Mouse (Mus musculus): ENCODE measurements around the gene 4930563M21Rik. TPM values are rescaled to one million over a fixed set of nuclear protein-coding genes. Genes with fewer than 3 reads are reported as not detected.

Gene 4930563M21Rik
- not detected in 2 replicates for polyA plus RNA-seq (2012; rRNA removed; ENCODE audit: low replicate concordance)

GRCm38 (mm10) chr9:56010450-56010849 is at the start of gene 4930563M21Rik:
TSS of gene 4930563M21Rik (minus strand) at chr9:56010550.

GRCm38 (mm10) chr9:56041372-56042180 is 31.2 kb upstream of the 4930563M21Rik start, which contains the start of gene Rcn2:
TSS of gene Rcn2 (plus strand) at chr9:56041845.

GRCm38 (mm10) chr9:55937664-55938617 is 72.4 kb downstream of the 4930563M21Rik start, which contains the start of gene Scaper:
TSS of gene Scaper (minus strand) at chr9:55938119.

Other genes with a start within 250 kb of the 4930563M21Rik start
- 4.4 and 7.3 TPM in 2 replicates for gene Scaper, start 72.4 kb downstream of the 4930563M21Rik start, polyA plus RNA-seq (2012; rRNA removed; ENCODE audit: low replicate concordance)
- 20.4 and 85.3 TPM in 2 replicates for gene Rcn2, start 31.3 kb upstream of the 4930563M21Rik start, polyA plus RNA-seq (2012; rRNA removed; ENCODE audit: low replicate concordance)
- 19.5 and 31.6 TPM in 2 replicates for gene Pstpip1, start 79.4 kb upstream of the 4930563M21Rik start, polyA plus RNA-seq (2012; rRNA removed; ENCODE audit: low replicate concordance)
- 192 and 287 TPM in 2 replicates for gene Tspan3, start 154.9 kb upstream of the 4930563M21Rik start, polyA plus RNA-seq (2012; rRNA removed; ENCODE audit: low replicate concordance)